Mouse (Mus musculus): ENCODE data around the gene Amhr2.

Gene Amhr2

GRCm38 (mm10) chr15:102423602-102424240 lies 21.4 kb upstream of the Amhr2 start:
- no peak for DNase-seq (ENCODE audit: low spot score in 2 of 2)

GRCm38 (mm10) chr15:102424657-102425056 lies 20.5 kb upstream of the Amhr2 start:
- DNase-seq (ENCODE audit: low spot score in 2 of 2): no peak

- no peak for DNase-seq (ENCODE audit: low spot score in 2 of 2)
These were observed 18.2 kb upstream of the Amhr2 start for GRCm38 (mm10) chr15:102426963-102427362.

DNA sequence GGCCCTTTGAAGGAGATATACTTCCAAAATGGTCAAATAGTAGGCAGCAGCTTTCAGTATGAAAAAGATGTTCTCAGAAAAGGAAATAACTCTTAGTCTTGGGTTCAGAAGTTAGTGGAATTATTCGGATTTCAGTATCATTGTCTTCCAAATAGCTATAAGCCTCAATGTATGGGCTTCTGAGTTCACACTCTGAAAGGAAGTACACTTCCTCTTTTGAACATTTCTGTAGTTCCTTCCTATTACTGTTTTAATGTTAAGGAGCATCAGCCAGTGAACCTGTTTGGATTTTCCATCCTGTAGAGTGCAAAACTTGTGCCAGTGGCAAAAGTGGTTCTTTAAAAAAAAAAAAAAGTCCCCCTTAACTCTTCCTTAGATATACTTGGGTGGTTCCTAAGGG lies 13.1 kb upstream of the Amhr2 start:
- DNase-seq (ENCODE audit: low spot score in 2 of 2): no peak

DNA sequence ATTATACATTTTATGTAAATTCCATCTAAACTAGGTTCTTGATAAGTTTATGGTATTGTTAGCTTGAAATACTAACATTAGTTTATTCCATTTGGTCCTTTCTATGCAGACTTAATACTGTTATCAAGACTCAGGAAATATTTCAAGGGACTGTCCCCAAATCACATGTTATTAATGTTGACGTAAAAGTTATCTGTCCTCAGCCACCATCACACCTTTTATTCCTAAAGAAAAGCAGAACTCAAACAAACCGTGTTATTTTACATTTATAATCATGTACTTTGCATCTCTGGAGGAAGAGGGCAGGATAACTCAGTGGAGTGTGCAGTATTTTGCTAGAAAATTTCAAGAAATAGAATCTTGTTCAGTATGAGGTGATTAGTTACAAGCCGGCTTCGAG lies 12.0 kb upstream of the Amhr2 start:
- no peak for DNase-seq (ENCODE audit: low spot score in 2 of 2)

GRCm38 (mm10) chr15:102442490-102442889 lies 2.7 kb upstream of the Amhr2 start:
- DNase-seq (ENCODE audit: low spot score in 2 of 2): peak; percentile 91 to 93

DNA sequence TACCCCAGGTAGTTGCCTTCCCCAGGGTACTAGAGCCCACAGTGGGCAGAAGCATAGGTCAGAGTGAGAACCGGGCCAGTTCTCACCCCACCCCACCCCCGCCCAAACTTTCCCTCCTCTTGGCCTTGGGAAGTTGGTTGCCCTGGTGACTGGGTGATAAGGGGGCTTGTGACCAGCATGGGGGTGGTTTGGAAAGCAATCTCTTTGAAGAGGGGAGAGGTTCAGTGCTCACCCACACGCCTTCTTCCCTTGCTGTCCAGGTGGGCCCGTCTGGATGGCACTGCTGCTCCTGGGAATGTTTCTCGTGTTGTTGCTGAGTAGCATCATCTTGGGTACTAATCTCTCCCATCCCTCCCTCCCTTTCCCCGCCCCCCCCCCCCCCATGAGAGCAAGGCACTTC lies 1.3 kb downstream of the Amhr2 start:
- no peak for DNase-seq (ENCODE audit: low spot score in 2 of 2)

GRCm38 (mm10) chr15:102449366-102449765 lies 4.2 kb downstream of the Amhr2 start:
- DNase-seq (ENCODE audit: low spot score in 2 of 2): no peak

DNA sequence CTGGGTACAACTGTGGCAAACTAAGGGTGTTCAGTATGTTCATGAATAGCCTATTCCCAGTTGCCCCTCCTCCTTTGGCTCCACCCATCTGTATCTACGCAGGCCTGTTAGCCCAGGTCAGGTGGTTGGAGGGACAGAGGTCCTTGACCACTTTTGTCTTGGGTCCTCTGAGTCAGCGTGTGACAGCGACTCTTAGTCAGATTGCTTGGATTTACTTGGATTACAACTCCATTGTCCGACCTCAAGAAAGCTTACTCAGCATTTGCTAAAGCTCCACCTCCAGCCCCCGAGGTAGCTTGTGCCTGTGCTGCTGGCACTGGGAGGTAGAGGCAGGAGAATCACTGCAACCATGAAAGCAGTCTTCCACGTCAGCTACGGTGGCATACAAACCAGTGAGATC lies 5.8 kb downstream of the Amhr2 start:
- no peak for DNase-seq (ENCODE audit: low spot score in 2 of 2)

DNA sequence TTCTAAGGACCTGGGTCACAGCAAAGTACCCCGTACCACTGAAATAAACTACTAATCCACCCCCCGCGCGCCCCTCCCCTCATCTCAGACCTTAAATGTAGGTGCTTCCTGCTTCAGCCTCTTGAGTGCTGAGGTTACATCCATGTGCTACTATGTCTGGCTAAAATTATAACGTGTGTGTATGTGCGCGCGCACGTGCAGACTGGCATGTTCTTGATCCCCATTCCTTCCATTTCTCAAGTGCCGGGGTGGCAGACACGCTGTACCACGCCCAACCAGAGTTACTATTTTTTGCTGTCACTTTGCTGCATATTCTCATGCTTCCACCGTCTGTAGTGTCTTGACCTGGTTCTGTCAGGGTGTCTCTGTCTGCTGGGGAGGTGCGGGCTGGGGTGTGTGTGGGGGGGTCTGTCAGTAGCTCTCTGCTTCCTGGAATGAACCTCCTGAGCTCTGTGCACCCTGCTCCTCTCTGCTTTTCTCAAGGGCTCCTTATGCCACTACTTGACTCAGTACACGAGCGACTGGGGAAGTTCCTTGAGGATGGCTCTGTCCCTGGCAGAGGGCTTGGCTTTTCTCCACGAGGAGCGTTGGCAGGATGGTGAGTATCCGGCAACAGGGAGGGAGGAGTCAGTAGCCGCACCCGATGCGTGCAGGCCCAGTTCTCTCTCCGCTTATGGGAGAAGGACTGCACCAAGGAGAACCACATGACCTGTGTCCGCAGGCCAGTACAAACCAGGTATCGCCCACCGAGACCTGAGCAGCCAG lies 6.7 kb downstream of the Amhr2 start:
- no peak for DNase-seq (ENCODE audit: low spot score in 2 of 2)

- no peak for DNase-seq (ENCODE audit: low spot score in 2 of 2)
These were observed 10.8 kb downstream of the Amhr2 start for GRCm38 (mm10) chr15:102455993-102456392.

DNA sequence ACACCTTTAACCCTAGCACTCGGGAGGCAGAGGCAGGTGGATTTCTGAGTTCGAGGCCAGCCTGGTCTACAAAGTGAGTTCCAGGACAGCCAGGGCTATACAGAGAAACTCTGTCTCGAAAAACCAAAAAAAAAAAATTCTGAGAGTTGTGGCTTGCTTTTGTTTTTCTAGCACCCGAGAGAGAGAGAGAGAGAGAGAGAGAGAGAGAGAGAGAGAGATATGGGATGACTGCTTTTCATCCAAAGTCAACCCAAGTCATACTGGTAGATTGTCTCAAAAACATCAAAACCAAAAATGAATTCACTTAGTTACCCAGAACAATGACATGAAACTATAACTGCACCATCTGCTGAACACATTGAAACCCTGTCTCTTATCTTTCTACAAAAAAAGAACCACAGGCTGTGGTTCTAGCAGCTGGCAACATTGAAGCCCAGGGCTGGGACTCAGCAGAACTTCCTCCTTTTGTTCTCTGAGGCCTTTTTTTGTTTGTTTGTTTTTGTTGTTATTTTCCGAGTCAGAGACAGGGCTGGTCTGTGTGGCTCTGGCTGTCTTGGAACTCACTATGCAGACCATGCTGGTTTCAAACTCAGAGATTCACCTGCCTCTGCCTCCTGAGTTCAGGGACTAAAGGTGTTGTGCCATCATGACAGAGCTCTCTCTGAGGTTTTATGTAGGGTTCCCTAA lies 13.0 kb downstream of the Amhr2 start:
- DNase-seq (ENCODE audit: low spot score in 2 of 2): no peak

DNA sequence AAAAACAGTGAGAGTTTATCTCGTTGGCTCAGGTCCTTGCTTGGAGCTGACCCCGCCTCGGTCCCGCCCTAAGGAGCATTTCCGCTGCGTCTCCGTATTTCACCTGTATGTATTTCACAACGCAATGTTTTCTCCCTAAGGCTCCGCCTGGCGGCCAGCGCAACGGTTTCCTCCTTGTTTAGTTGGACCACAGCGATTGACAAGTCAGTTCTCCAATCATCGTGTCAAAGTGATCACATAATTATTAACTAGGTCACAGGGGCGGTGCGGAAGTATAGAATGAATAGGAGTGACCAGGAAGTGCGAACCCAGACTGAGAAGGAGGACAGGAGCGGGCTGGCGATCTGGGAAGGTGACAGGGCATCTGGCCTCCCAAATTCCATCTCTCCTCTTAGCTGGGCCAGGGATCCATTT lies 13.7 kb downstream of the Amhr2 start, which contains the start of gene Prr13:
Gene Prr13 (plus strand): TSS at position 125 of the 414 bp plus-strand sequence.
- peak; percentile 96 for DNase-seq (ENCODE audit: low spot score in 2 of 2)

DNA sequence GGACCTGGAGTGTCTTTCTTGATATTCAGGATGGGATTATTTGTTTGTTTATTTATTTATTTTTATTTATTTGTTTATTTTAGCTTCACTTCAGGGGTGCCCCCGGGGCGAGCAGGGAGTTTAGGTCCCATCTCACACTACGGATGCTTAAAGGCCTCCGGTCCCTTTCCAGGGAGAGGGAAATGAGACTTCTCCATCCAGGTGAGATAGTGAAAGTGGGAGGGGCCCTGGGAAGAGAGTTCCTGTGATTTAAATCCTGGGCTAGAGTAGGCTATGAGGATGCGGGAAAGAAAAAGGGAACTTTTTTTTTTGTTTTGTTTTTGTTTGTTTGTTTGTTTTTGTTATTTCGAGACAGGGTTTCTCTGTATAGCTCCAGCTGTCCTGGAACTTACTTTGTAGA lies 14.2 kb downstream of the Amhr2 start:
- DNase-seq (ENCODE audit: low spot score in 2 of 2): no peak

- no peak for DNase-seq (ENCODE audit: low spot score in 2 of 2)
These were observed 14.7 kb downstream of the Amhr2 start for GRCm38 (mm10) chr15:102459847-102460246.

GRCm38 (mm10) chr15:102460409-102460808 lies 15.2 kb downstream of the Amhr2 start:
- no peak for DNase-seq (ENCODE audit: low spot score in 2 of 2)

GRCm38 (mm10) chr15:102460971-102461370 lies 15.8 kb downstream of the Amhr2 start:
- DNase-seq (ENCODE audit: low spot score in 2 of 2): no peak

DNA sequence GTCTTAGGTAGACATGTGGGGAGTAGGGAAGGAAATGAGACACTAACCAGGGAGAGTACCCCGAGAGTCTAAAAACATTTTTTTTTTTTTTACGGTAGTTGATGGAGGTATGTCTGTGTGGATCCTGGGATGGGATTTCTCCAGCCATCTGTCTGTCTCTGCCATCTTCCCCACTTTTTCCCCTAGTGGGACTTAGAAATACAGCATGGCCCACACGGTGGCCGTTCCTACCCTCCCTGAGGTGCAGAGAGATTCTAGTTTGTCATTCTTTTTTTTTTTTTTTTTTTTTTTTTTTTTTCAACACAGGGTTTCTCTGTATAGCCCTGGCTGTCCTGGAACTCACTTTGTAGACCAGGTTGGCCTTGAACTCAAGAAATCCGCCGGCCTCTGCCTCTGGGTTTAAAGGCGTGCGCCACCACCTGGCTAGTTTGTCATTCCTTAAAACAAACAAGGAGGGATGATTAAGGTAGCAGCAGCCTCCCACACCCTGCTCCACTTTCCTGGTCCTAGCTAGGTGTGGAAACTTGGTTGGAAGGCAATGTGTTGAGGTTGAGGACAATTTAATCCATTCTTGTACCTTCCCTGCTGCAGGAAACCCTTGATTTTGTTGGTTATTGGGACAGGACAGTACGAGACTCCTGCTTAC lies 16.4 kb downstream of the Amhr2 start:
- DNase-seq (ENCODE audit: low spot score in 2 of 2): no peak

DNA sequence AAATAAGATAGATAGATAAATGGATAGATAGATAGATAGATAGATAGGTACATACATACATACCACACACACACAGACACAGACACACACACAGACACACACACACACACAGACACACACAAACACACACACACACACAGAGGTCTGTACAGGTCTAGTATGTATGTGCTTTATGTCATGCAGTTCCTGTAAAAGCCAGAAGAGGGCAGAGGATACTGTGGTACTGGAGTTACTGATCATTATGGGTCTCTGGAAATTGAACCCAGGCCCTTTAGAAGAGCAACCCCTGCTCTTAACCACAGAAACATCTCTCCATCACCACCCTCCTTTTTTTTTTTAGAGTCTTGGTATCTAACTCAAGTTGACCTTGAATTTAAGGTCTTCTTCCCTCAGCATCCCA lies 18.5 kb downstream of the Amhr2 start:
- DNase-seq (ENCODE audit: low spot score in 2 of 2): no peak

GRCm38 (mm10) chr15:102468675-102469370 lies 23.7 kb downstream of the Amhr2 start:
- no peak for DNase-seq (ENCODE audit: low spot score in 2 of 2)

- DNase-seq (ENCODE audit: low spot score in 2 of 2): peak; percentile 95 to 96
These were observed 25.0 kb downstream of the Amhr2 start, which contains the start of gene Pcbp2 for GRCm38 (mm10) chr15:102470183-102470604. Gene Pcbp2 (plus strand): TSS chr15:102470539.

Measured in right cerebral cortex, adult 2 months (tissue).